Mouse (Mus musculus) forebrain, embryonic 12.5 days (tissue): ENCODE measurements around the gene Gnb1l. TPM values are rescaled to one million over a fixed set of nuclear protein-coding genes. Genes with fewer than 3 reads are reported as not detected.
A peak's percentile ranks its signal among the peaks of the same experiment; 100 is the strongest.

Source experiments
- ATAC-seq: fragments of 200-750 bp; cut with Nextera tagmentation; 2 replicates; pipeline ENCODE4 v1.8.0; 2017; ENCODE audit warnings: moderate TSS enrichment; ENCODE audit not compliant: low FRiP score
- H3K27ac ChIP-seq: fragments of 300-500 bp; sonication (generic); 2 replicates; pipeline ENCODE4 v1.5.1; 2016; ENCODE audit warnings: mild to moderate bottlenecking
- H3K27me3 ChIP-seq: fragments of 300-500 bp; sonication (generic); 2 replicates; pipeline ENCODE4 v1.6.1; 2016; ENCODE audit warnings: mild to moderate bottlenecking
- H3K36me3 ChIP-seq: fragments of 300-500 bp; sonication (generic); replicated peaks from 2 replicates; pipeline ENCODE4 v1.6.1; 2016; ENCODE audit warnings: mild to moderate bottlenecking
- H3K4me1 ChIP-seq: fragments of 300-500 bp; sonication (generic); 2 replicates; pipeline ENCODE4 v1.6.1; 2016
- H3K4me2 ChIP-seq: fragments of 300-500 bp; sonication (generic); 2 replicates; pipeline ENCODE4 v1.6.1; 2016; ENCODE audit warnings: mild to moderate bottlenecking, moderate library complexity
- H3K4me3 ChIP-seq: fragments of 300-500 bp; sonication (generic); replicated peaks from 2 replicates; pipeline ENCODE4 v1.5.1; 2016; ENCODE audit warnings: mild to moderate bottlenecking
- H3K9ac ChIP-seq: fragments of 300-500 bp; sonication (generic); 2 replicates; pipeline ENCODE4 v1.6.1; 2016; ENCODE audit warnings: mild to moderate bottlenecking
- H3K9me3 ChIP-seq: fragments of 300-500 bp; sonication (generic); 2 replicates; pipeline ENCODE4 v1.6.1; 2016
- WGBS: fragments of 180-500 bp; shearing (Covaris S2); methylation state at CpG from one replicate; pipeline ENCODE4 v1.1.7; 2016; 5-methylcytosine and 5-hydroxymethylcytosine counted together
- polyA plus RNA-seq: library from polyadenylated mRNA; unstranded; fragments of >200 nt; fragmentation: Nextera tagmentation; extraction: Ambion mirVana; gene quantifications from 2 replicates; pipeline ENCODE4 v1.2.1, GENCODE M21; 2016

The Gnb1l gene
- polyA plus RNA-seq, 1 experiment from 2014 or later = 14.7 TPM

- 12% methylated on average over 5 of the region's 5 CpGs for WGBS
- Histone ChIP-seq H3K4me3 (no peak overlapping the region), H3K9ac (no peak overlapping the region), H3K27me3 (no peaks in the 10 kb centered on the region), H3K4me1 (peaks cover 18% of the 10 kb centered on the region), H3K27ac (peak overlapping the region; percentile 6; the same call in 1 of the 2 replicates), H3K9me3 (no peaks in the 10 kb centered on the region), H3K36me3 (no peaks in the 10 kb centered on the region), H3K4me2 (no peak overlapping the region)
- ATAC-seq = no peak
Observed at GRCm38 (mm10) chr16:18484794-18485435, 13.6 kb upstream of the Gnb1l start.

- Histone ChIP-seq H3K27me3 (no peaks in the 10 kb centered on the region), H3K27ac (no peak overlapping the region), H3K36me3 (no peaks in the 10 kb centered on the region), H3K4me3 (no peak overlapping the region), H3K9me3 (no peaks in the 10 kb centered on the region), H3K4me1 (peaks cover 18% of the 10 kb centered on the region), H3K9ac (no peak overlapping the region), H3K4me2 (no peak overlapping the region)
- no peak for ATAC-seq
- WGBS = 98% methylated on average over 2 of the region's 2 CpGs
Observed at GRCm38 (mm10) chr16:18486126-18486525, 12.4 kb upstream of the Gnb1l start.

GRCm38 (mm10) chr16:18490281-18490680, 8.2 kb upstream of the Gnb1l start:
- Histone ChIP-seq H3K9me3 (no peaks in the 10 kb centered on the region), H3K4me1 (0 out of 2 replicates have a peak, but pooled peaks cover under 1% of the 10 kb centered on the region), H3K27ac (no peak overlapping the region), H3K27me3 (no peaks in the 10 kb centered on the region), H3K4me2 (no peak overlapping the region), H3K9ac (no peak overlapping the region), H3K4me3 (no peak overlapping the region), H3K36me3 (no peaks in the 10 kb centered on the region)
- 95% methylated on average over 3 of the region's 3 CpGs for WGBS
- ATAC-seq = no peak

DNA sequence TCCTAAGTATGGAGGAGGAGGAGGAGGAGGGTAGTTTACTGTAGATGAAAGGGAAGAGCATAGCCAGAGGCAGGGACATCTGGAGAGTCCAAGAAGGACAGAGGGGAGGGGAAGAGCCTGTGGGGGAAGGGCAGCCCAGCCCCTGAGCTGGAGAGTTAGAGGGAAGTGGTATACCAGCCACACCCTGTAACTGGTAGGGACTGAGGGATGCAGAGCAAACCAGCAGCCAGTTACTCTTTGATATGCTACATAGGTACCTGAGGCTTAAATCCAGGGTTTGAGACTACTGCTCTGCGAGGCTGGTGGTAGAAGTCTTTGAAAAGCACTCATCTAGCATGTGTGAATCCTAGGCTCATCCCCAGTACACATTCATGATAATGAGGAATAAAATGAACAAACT, 7.6 kb upstream of the Gnb1l start:
- Histone ChIP-seq H3K4me3 (no peak overlapping the region), H3K36me3 (no peaks in the 10 kb centered on the region), H3K27me3 (no peaks in the 10 kb centered on the region), H3K4me1 (no peaks in the 10 kb centered on the region), H3K9me3 (no peaks in the 10 kb centered on the region), H3K4me2 (no peak overlapping the region), H3K9ac (no peak overlapping the region), H3K27ac (no peak overlapping the region)
- WGBS = 58% methylated on average over 1 of the region's 1 CpGs
- ATAC-seq = no peak

GRCm38 (mm10) chr16:18497865-18498515, 523 bp upstream of the Gnb1l start:
- H3K27me3 ChIP-seq = no peaks in the 10 kb centered on the region
- ATAC-seq = no peak; the same call in 1 of the 2 replicates
- no peaks in the 10 kb centered on the region for H3K9me3 ChIP-seq
- 5% methylated on average over 6 of the region's 6 CpGs for WGBS
- H3K27ac ChIP-seq = peak overlapping the region; percentile 93
- H3K36me3 ChIP-seq = peaks cover 19% of the 10 kb centered on the region
- peak overlapping the region; percentile 74 for H3K9ac ChIP-seq
- peak overlapping the region; percentile 88 for H3K4me2 ChIP-seq
- peaks cover 18% of the 10 kb centered on the region for H3K4me1 ChIP-seq
- H3K4me3 ChIP-seq = peak overlapping the region; percentile 67

- under 1% methylated on average over 24 of the region's 24 CpGs for WGBS
- Histone ChIP-seq H3K36me3 (peaks cover 19% of the 10 kb centered on the region), H3K4me3 (peak overlapping the region; percentile 67), H3K4me2 (peak overlapping the region; percentile 88), H3K27me3 (no peaks in the 10 kb centered on the region), H3K4me1 (peaks cover 18% of the 10 kb centered on the region), H3K9me3 (no peaks in the 10 kb centered on the region), H3K9ac (peak overlapping the region; percentile 74), H3K27ac (peak overlapping the region; percentile 93)
- ATAC-seq = no peak
Observed at GRCm38 (mm10) chr16:18498996-18499395, 483 bp downstream of the Gnb1l start.

GRCm38 (mm10) chr16:18501531-18501930, 3.0 kb downstream of the Gnb1l start:
- no peak overlapping the region for H3K4me2 ChIP-seq
- H3K9ac ChIP-seq = no peak overlapping the region
- no peaks in the 10 kb centered on the region for H3K9me3 ChIP-seq
- peaks cover 18% of the 10 kb centered on the region for H3K4me1 ChIP-seq
- no peak overlapping the region for H3K4me3 ChIP-seq
- no peak for ATAC-seq
- H3K27me3 ChIP-seq = no peaks in the 10 kb centered on the region
- H3K27ac ChIP-seq = no peak overlapping the region
- 96% methylated on average over 6 of the region's 6 CpGs for whole genome bisulfite sequencing
- peaks cover 19% of the 10 kb centered on the region for H3K36me3 ChIP-seq

- Histone ChIP-seq H3K9ac (no peak overlapping the region), H3K27me3 (no peaks in the 10 kb centered on the region), H3K4me3 (no peak overlapping the region), H3K27ac (no peak overlapping the region), H3K4me2 (no peak overlapping the region), H3K4me1 (peaks cover 13% of the 10 kb centered on the region), H3K36me3 (peaks cover 19% of the 10 kb centered on the region), H3K9me3 (no peaks in the 10 kb centered on the region)
- no peak for ATAC-seq
- 95% methylated on average over 14 of the region's 14 CpGs for WGBS
Observed at GRCm38 (mm10) chr16:18503566-18504342, 5.2 kb downstream of the Gnb1l start.

- no peak for ATAC-seq
- 92% methylated on average over 3 of the region's 3 CpGs for WGBS
- Histone ChIP-seq H3K9me3 (no peaks in the 10 kb centered on the region), H3K27ac (no peak overlapping the region), H3K36me3 (peaks cover 10% of the 10 kb centered on the region), H3K4me1 (peaks cover 8% of the 10 kb centered on the region; the same call in 1 of the 2 replicates), H3K9ac (no peak overlapping the region), H3K4me2 (no peak overlapping the region), H3K27me3 (no peaks in the 10 kb centered on the region), H3K4me3 (no peak overlapping the region)
Observed at GRCm38 (mm10) chr16:18506524-18507199, 8.1 kb downstream of the Gnb1l start.

GRCm38 (mm10) chr16:18507200-18507549, 8.7 kb downstream of the Gnb1l start:
- Histone ChIP-seq H3K36me3 (peaks cover 5% of the 10 kb centered on the region), H3K27ac (no peak overlapping the region), H3K9me3 (no peaks in the 10 kb centered on the region), H3K4me3 (no peak overlapping the region), H3K27me3 (no peaks in the 10 kb centered on the region), H3K4me2 (no peak overlapping the region), H3K9ac (no peak overlapping the region), H3K4me1 (peaks cover 8% of the 10 kb centered on the region; the same call in 1 of the 2 replicates)
- WGBS = 78% methylated on average over 1 of the region's 1 CpGs
- ATAC-seq = no peak

DNA sequence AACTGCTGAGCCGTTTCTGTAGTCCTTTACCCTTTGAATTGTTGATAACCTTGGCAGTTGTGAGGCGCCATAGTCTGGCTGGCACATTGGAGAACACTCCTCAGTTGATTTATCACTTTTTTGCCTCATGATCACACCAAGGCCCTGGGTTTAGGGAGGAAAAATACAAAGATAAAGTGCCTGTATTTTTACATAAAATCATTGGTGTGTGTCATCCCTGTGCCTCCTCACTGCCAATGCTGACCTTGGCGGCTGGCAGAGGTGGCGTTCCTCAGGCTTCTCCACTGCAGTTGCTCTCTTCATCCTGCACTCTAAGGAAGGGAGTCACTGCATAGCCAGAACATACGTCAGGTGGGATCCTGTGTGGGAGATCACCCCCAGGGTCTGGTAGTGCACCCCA, 13.2 kb downstream of the Gnb1l start:
- Histone ChIP-seq H3K9ac (no peak overlapping the region), H3K27ac (no peak overlapping the region), H3K36me3 (no peaks in the 10 kb centered on the region), H3K27me3 (no peaks in the 10 kb centered on the region), H3K4me3 (no peak overlapping the region), H3K4me1 (peaks cover 8% of the 10 kb centered on the region; the same call in 1 of the 2 replicates), H3K9me3 (no peaks in the 10 kb centered on the region), H3K4me2 (no peak overlapping the region)
- no peak for ATAC-seq
- WGBS = 87% methylated on average over 5 of the region's 5 CpGs

- Histone ChIP-seq H3K4me3 (no peak overlapping the region), H3K4me1 (peaks cover 8% of the 10 kb centered on the region; the same call in 1 of the 2 replicates), H3K27me3 (no peaks in the 10 kb centered on the region), H3K9me3 (no peaks in the 10 kb centered on the region), H3K27ac (no peak overlapping the region), H3K9ac (no peak overlapping the region), H3K4me2 (no peak overlapping the region), H3K36me3 (no peaks in the 10 kb centered on the region)
- no peak for ATAC-seq
- WGBS = 90% methylated on average over 6 of the region's 6 CpGs
Observed at GRCm38 (mm10) chr16:18513508-18513907, 15.0 kb downstream of the Gnb1l start.
